8 mouse cellular contexts compared by ENCODE assay signal in the genomic region with DNA sequence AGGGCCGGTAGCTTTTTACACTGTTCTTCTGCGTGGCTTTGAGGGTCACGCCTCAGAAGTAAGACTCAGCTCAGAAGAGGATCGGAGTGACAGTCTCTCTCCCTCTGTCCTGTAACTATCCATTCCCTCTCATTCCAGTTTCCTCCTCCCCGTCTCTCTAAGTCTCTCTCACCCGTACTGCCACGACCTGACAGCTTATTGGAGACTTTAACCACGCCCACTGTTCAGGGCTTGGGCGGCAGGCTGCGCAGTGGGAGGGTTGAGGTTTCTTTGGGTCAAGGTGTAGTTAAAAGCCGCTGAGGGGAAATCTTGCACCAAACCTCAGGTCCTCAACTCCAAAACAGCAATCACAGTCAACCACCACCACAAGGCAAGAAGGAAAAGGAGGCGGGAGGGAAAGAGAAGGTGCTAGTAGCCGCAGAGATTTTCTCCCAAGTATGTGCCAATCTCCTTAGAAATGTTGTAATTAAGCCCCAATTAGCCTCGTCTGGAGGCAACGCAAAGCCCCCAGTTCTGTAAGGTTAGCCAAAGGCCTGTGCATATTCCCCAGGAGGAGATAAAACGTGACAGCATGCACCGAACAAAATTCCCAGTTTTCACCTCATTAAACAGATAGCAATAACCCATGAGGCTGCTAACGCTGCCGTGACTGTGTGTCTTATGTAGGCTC. TPM values are rescaled to one million over a fixed set of nuclear protein-coding genes. Genes with fewer than 3 reads are reported as not detected.
DNase-seq lines count a peak whose midpoint lies in the region; ATAC-seq and TF ChIP-seq lines count a peak whose summit lies in the region.

No protein-coding gene starts in this region.

- no peaks in the 10 kb centered on the region for H3K36me3 ChIP-seq in testis, adult 2 months (ENCODE audit: control insufficient read depth, insufficient read depth, low read length)
- H3K36me3 ChIP-seq in hindbrain, embryonic 15.5 days, result no peaks in the 10 kb centered on the region
- H3K36me3 ChIP-seq in liver, embryonic 13.5 days, result no peaks in the 10 kb centered on the region
- H3K36me3 ChIP-seq in stomach, embryonic 16.5 days (ENCODE audit: control insufficient read depth, insufficient read depth, low read length), result no peaks in the 10 kb centered on the region

- peak overlapping the region; percentile 32 for H3K4me2 ChIP-seq in hindbrain, embryonic 15.5 days
- peak overlapping the region; percentile 37 for H3K4me2 ChIP-seq in liver, embryonic 13.5 days
- H3K4me2 ChIP-seq in stomach, embryonic 16.5 days (ENCODE audit: low read depth, low read length), result peak overlapping the region; percentile 35

- intact Hi-C loops in left cerebral cortex, postnatal 10 days (cut with DNase I), result no loop called here

- peaks cover 4% of the 10 kb centered on the region for H3K4me1 ChIP-seq in testis, adult 2 months (ENCODE audit: control insufficient read depth, insufficient read depth, low read length)
- 0 out of 2 replicates have a peak, but pooled peaks cover 2% of the 10 kb centered on the region for H3K4me1 ChIP-seq in hindbrain, embryonic 15.5 days (replicated peaks)
- no peaks in the 10 kb centered on the region for H3K4me1 ChIP-seq in liver, embryonic 13.5 days (replicated peaks)
- no peaks in the 10 kb centered on the region; the same call in 1 of the 2 replicates for H3K4me1 ChIP-seq in stomach, embryonic 16.5 days (ENCODE audit: control insufficient read depth, insufficient read depth, low read length)

- ATAC-seq in hindbrain, embryonic 15.5 days (ENCODE audit: low FRiP score, low read depth), result no peak
- ATAC-seq in liver, embryonic 13.5 days (ENCODE audit: low read depth), result no peak
- ATAC-seq in stomach, embryonic 16.5 days (ENCODE audit: insufficient read depth, low FRiP score), result no peak
- ATAC-seq in erythroblast, adult 5-6 weeks (replicated peaks; ENCODE audit: low FRiP score, poor library complexity, severe bottlenecking), result no peak

- no peak overlapping the region for H3K9ac ChIP-seq in hindbrain, embryonic 15.5 days
- H3K9ac ChIP-seq in liver, embryonic 13.5 days, result no peak overlapping the region
- no peak overlapping the region for H3K9ac ChIP-seq in stomach, embryonic 16.5 days (ENCODE audit: low read length)

- TF ChIP-seq CTCF in testis, adult 2 months (IDR thresholded peaks at IDR 0.05; ENCODE audit: control insufficient read depth, insufficient read depth, insufficient replicate concordance, low read depth, low read length), result no peak

- H3K27ac ChIP-seq in testis, adult 2 months (ENCODE audit: control insufficient read depth, insufficient read depth, low read depth, low read length), result no peak overlapping the region
- no peak overlapping the region for H3K27ac ChIP-seq in hindbrain, embryonic 15.5 days (replicated peaks)
- H3K27ac ChIP-seq in liver, embryonic 13.5 days, result no peak overlapping the region
- H3K27ac ChIP-seq in stomach, embryonic 16.5 days (ENCODE audit: low read length), result no peak overlapping the region

- no peaks in the 10 kb centered on the region for H3K9me3 ChIP-seq in hindbrain, embryonic 15.5 days
- H3K9me3 ChIP-seq in liver, embryonic 13.5 days (replicated peaks), result no peaks in the 10 kb centered on the region
- no peaks in the 10 kb centered on the region for H3K9me3 ChIP-seq in stomach, embryonic 16.5 days (replicated peaks; ENCODE audit: control insufficient read depth, low read length)

- no peaks in the 10 kb centered on the region for H3K27me3 ChIP-seq in testis, adult 2 months (ENCODE audit: control insufficient read depth, insufficient read depth, low read length)
- peaks cover 2% of the 10 kb centered on the region; the same call in 1 of the 2 replicates for H3K27me3 ChIP-seq in hindbrain, embryonic 15.5 days
- peaks cover 34% of the 10 kb centered on the region for H3K27me3 ChIP-seq in liver, embryonic 13.5 days
- H3K27me3 ChIP-seq in stomach, embryonic 16.5 days (ENCODE audit: control insufficient read depth, insufficient read depth, low read length), result no peaks in the 10 kb centered on the region

- peak overlapping the region; percentile 24 for H3K4me3 ChIP-seq in testis, adult 2 months (ENCODE audit: control insufficient read depth, low read depth, low read length)
- H3K4me3 ChIP-seq in hindbrain, embryonic 15.5 days, result no peak overlapping the region
- 0 out of 2 replicates have a peak overlapping the region, but pooled peaks have one; percentile 3 for H3K4me3 ChIP-seq in liver, embryonic 13.5 days (replicated peaks)
- peak overlapping the region; percentile 6 for H3K4me3 ChIP-seq in stomach, embryonic 16.5 days (replicated peaks; ENCODE audit: low read length)

- no peak for TF ChIP-seq POLR2A in testis, adult 2 months (IDR thresholded peaks at IDR 0.05; ENCODE audit: control insufficient read depth, low read depth, low read length)

- DNase-seq in testis, postnatal 14 days (ENCODE audit: low spot score), result no peak
- no peak for DNase-seq in liver, embryonic 13.5 days
- no peak for DNase-seq in left cerebral cortex, postnatal 10 days (ENCODE audit: extremely low spot score in 1 of 2, low spot score in 2 of 2)
- DNase-seq in urinary bladder, adult 2 months (ENCODE audit: low spot score), result no peak

- WGBS in hindbrain, embryonic 15.5 days, result 17% methylated on average over 19 of the region's 19 CpGs
- 21% methylated on average over 19 of the region's 19 CpGs for WGBS in liver, embryonic 13.5 days (ENCODE audit: insufficient replicate concordance)
- WGBS in stomach, embryonic 16.5 days, result 24% methylated on average over 19 of the region's 19 CpGs

RNA-seq across cellular contexts. Expression of a gene that starts 45.8 kb away (rescaled TPM):
- 16.1 and 23.1 TPM in 2 replicates for polyA plus RNA-seq in testis, adult 2 months (2012; rRNA removed)
- polyA plus RNA-seq in hindbrain, embryonic 15.5 days (2015; fragmentation: Nextera tagmentation; extraction: Ambion mirVana), result 18.8 and 20.7 TPM in 2 replicates
- 9.8 and 10.5 TPM in 2 replicates for polyA plus RNA-seq in liver, embryonic 13.5 days (2015; fragmentation: Nextera tagmentation; extraction: Ambion mirVana)
- polyA plus RNA-seq in stomach, embryonic 16.5 days (2015; fragmentation: Nextera tagmentation; extraction: Ambion mirVana), result 22.4 and 25.7 TPM in 2 replicates
- total RNA-seq in left cerebral cortex, postnatal 10 days (2021), result 10 to 100 TPM; 32.0 to 36.6 TPM
- 50.6 and 63.2 TPM in 2 replicates for polyA plus RNA-seq in urinary bladder, adult 2 months (2012; rRNA removed)
- 10.9 and 12.5 TPM in 2 replicates for total RNA-seq in erythroblast, adult 5-6 weeks (2015; ENCODE audit: low replicate concordance)
- total RNA-seq in erythroblast, adult 5-6 weeks (2017; ENCODE audit: low replicate concordance), result 9.5 and 13.7 TPM in 2 replicates
